Mouse (Mus musculus) adrenal gland, postnatal 0 days (tissue): ENCODE results near the gene BC051019. TPM values are rescaled to one million over a fixed set of nuclear protein-coding genes. Genes with fewer than 3 reads are reported as not detected.

Experiments used
- polyA plus RNA-seq: library from polyadenylated mRNA; unstranded; fragments of >200 nt; fragmentation: Nextera tagmentation; extraction: Ambion mirVana; gene quantifications from 2 replicates; pipeline ENCODE4 v1.2.1, GENCODE M21; 2015

BC051019 gene
- polyA plus RNA-seq, result not detected in 2 replicates

GRCm38 (mm10) chr7:109723697-109724096 is at the start of gene BC051019:
TSS of gene BC051019 (minus strand) at chr7:109723850.

GRCm38 (mm10) chr7:109752008-109752925 is 28.6 kb upstream of the BC051019 start, which contains the start of gene Tmem9b:
TSS of gene Tmem9b (minus strand) at chr7:109752875.

GRCm38 (mm10) chr7:109731626-109732025 is 8.0 kb upstream of the BC051019 start, which contains the start of gene Ascl3:
TSS of gene Ascl3 (minus strand) at chr7:109731726.

GRCm38 (mm10) chr7:109703190-109704015 is 20.2 kb downstream of the BC051019 start, which contains the start of the genes St5 and Akip1:
TSS of gene St5 (minus strand) at chr7:109703605.
TSS of gene Akip1 (plus strand) at chr7:109703690.

Other genes with a start within 250 kb of the BC051019 start
- gene Trim66, start 215.7 kb downstream of the BC051019 start, polyA plus RNA-seq, result 0.03 and 0.04 TPM in 2 replicates
- 133 and 173 TPM in 2 replicates for gene Rpl27a, start 204.7 kb downstream of the BC051019 start, polyA plus RNA-seq
- 24.2 and 29.5 TPM in 2 replicates for gene St5, start 20.2 kb downstream of the BC051019 start, polyA plus RNA-seq
- 36.8 and 58.7 TPM in 2 replicates for gene Akip1, start 20.2 kb downstream of the BC051019 start, polyA plus RNA-seq
- not detected in 2 replicates for gene Ascl3, start 7.9 kb upstream of the BC051019 start, polyA plus RNA-seq
- gene Tmem9b, start 29.0 kb upstream of the BC051019 start, polyA plus RNA-seq, result 77.6 and 86.5 TPM in 2 replicates
- 0.59 and 1.9 TPM in 2 replicates for gene Nrip3, start 58.2 kb upstream of the BC051019 start, polyA plus RNA-seq
- gene Scube2, start 141.8 kb upstream of the BC051019 start, polyA plus RNA-seq, result 0.13 and 0.52 TPM in 2 replicates
- gene Dennd5a, start 236.6 kb upstream of the BC051019 start, polyA plus RNA-seq, result 39.8 and 53.5 TPM in 2 replicates